Mouse (Mus musculus) kidney, postnatal 0 days (tissue): ENCODE measurements at regions not wholly inside any gene's neighbourhood (a gene's known extent, or its start where the extent isn't known, plus 50 kb on each side); places are given as distances from the start of the nearest gene placed in this dataset.

Source experiments
- ATAC-seq: fragments of 200-750 bp; cut with Nextera tagmentation; replicated peaks from 2 replicates; pipeline ENCODE4 v1.8.0; 2017; ENCODE audit warnings: low read depth, moderate number of reproducible peaks, moderate TSS enrichment, moderate library complexity; ENCODE audit not compliant: low FRiP score
- DNase-seq: peaks from one replicate; pipeline ENCODE4 v3.0.0-alpha.2; 2016; ENCODE audit warnings: low spot score
- H3K27ac ChIP-seq: fragments of 300-500 bp; sonication (generic); 2 replicates; pipeline ENCODE4 v1.5.1; 2014; ENCODE audit warnings: mild to moderate bottlenecking
- H3K27me3 ChIP-seq: fragments of 300-500 bp; sonication (generic); 2 replicates; pipeline ENCODE4 v1.6.1; 2014; ENCODE audit warnings: low read length, mixed read lengths; ENCODE audit not compliant: insufficient read depth
- H3K36me3 ChIP-seq: fragments of 300-500 bp; sonication (generic); 2 replicates; pipeline ENCODE4 v1.6.1; 2014; ENCODE audit warnings: low read length, mixed read lengths; ENCODE audit not compliant: insufficient read depth
- H3K4me1 ChIP-seq: fragments of 300-500 bp; sonication (generic); replicated peaks from 2 replicates; pipeline ENCODE4 v1.6.1; 2014; ENCODE audit warnings: antibody characterized with exemption, low read length, mixed read lengths; ENCODE audit not compliant: insufficient read depth
- H3K4me2 ChIP-seq: fragments of 300-500 bp; sonication (generic); 2 replicates; pipeline ENCODE4 v1.6.1; 2014; ENCODE audit warnings: mild to moderate bottlenecking, low read length, moderate library complexity, mixed read lengths
- H3K4me3 ChIP-seq: fragments of 300-500 bp; sonication (generic); replicated peaks from 2 replicates; pipeline ENCODE4 v1.5.1; 2014; ENCODE audit warnings: low read depth, low read length
- H3K9ac ChIP-seq: fragments of 300-500 bp; sonication (generic); 2 replicates; pipeline ENCODE4 v1.6.1; 2014; ENCODE audit warnings: low read depth, low read length
- H3K9me3 ChIP-seq: fragments of 300-500 bp; sonication (generic); replicated peaks from 2 replicates; pipeline ENCODE4 v1.6.1; 2016; ENCODE audit warnings: low read length, inconsistent platforms, mixed read lengths
- CTCF ChIP-seq: IDR thresholded peaks from 2 replicates; pipeline ENCODE4 v1.5.1; 2016; ENCODE audit warnings: antibody characterized with exemption, low read depth, mild to moderate bottlenecking, moderate library complexity
- WGBS: fragments of 180-500 bp; shearing (Covaris S2); extraction: QIAGEN DNeasy Blood & Tissue Kit; methylation state at CpG from one replicate; pipeline ENCODE4 v1.1.7; 2014; 5-methylcytosine and 5-hydroxymethylcytosine counted together

DNA sequence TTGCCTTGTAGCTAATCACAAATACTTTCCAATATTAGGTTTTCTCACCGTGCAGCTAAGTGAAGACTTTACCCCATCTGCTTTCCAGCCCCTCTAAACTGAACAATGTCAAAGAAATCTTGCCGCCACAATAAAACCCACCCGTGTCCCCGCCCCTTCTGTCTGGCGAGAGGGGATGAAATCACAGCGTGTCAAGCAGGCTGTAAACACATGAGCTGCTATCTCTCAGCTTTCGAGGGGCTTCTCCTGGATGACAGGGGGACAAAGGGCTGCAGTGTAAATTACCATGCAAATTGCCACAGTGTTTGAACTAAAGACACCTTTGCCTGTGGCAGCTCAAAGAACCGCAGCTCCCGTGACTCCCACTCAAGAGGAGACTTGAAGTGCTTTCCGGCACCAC, 134.3 kb downstream of the Slc4a3 start:
- peak; percentile 16 for DNase-seq
- no peak for TF ChIP-seq CTCF
- no peaks in the 10 kb centered on the region for H3K36me3 ChIP-seq
- WGBS: 10% methylated on average over 10 of the region's 10 CpGs
- no peak for ATAC-seq
- H3K4me1 ChIP-seq: no peaks in the 10 kb centered on the region
- H3K27ac ChIP-seq: no peak overlapping the region
- H3K27me3 ChIP-seq: no peaks in the 10 kb centered on the region
- H3K9me3 ChIP-seq: no peaks in the 10 kb centered on the region
- H3K4me2 ChIP-seq: no peak overlapping the region
- H3K9ac ChIP-seq: no peak overlapping the region
- no peak overlapping the region for H3K4me3 ChIP-seq

DNA sequence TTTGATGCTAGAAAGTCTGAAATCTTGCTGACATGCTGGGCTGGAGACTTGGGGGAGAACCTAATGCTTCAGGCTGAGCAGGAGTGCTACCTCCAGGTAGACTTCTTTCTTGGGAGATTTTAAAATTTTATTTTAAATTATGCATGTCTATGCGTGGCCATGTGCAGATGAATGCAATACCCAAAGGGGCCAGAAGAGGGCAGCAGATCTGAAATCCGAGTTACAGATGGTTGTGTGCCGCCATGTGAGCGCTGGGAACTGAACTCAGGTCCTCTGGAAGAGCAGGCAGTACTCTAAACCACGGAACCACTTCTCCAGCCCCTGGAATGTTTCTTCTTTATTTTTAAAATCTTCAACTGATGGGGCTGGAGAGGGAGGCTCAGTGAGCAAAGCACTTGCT, 135.8 kb downstream of the Slc4a3 start:
- 96% methylated on average over 5 of the region's 5 CpGs for WGBS

DNA sequence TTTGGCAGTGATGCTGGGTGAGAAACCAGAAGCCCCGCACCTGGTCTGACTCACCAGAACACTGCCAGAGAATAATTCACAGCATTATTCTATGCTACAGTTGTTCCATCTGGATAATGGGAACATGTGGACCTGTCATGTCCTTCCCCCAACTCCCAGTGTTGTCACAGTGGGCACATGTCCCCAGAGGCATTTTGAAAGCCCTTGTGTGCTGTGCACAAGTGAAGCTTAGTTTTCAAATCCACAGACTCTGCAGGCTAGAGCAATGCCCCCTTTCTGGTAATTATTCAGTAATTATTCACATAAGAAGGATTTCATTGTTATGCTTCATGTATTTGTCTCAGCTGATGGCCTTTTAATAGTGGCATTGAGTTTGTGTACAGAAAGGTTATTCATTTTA, 146.7 kb downstream of the Slc4a3 start:
- Histone ChIP-seq H3K9ac (no peak overlapping the region), H3K4me3 (no peak overlapping the region), H3K27ac (no peak overlapping the region), H3K27me3 (no peaks in the 10 kb centered on the region), H3K4me2 (no peak overlapping the region), H3K36me3 (no peaks in the 10 kb centered on the region), H3K4me1 (0 out of 2 replicates have a peak, but pooled peaks cover 3% of the 10 kb centered on the region), H3K9me3 (no peaks in the 10 kb centered on the region)
- ATAC-seq (no peak), DNase-seq (no peak)
- WGBS: 74% methylated on average over 1 of the region's 1 CpGs
- no peak for TF ChIP-seq CTCF

More for the DNA sequence above, 135.8 kb downstream of the Slc4a3 start:
- peak; percentile 20; the same call in 1 of the 2 replicates for TF ChIP-seq CTCF
- no peak overlapping the region for H3K4me3 ChIP-seq
- no peak overlapping the region for H3K9ac ChIP-seq
- H3K4me1 ChIP-seq: no peaks in the 10 kb centered on the region
- no peaks in the 10 kb centered on the region for H3K36me3 ChIP-seq
- no peaks in the 10 kb centered on the region for H3K9me3 ChIP-seq
- no peak overlapping the region for H3K27ac ChIP-seq
- no peak for ATAC-seq
- no peaks in the 10 kb centered on the region for H3K27me3 ChIP-seq
- H3K4me2 ChIP-seq: no peak overlapping the region
- no peak for DNase-seq

DNA sequence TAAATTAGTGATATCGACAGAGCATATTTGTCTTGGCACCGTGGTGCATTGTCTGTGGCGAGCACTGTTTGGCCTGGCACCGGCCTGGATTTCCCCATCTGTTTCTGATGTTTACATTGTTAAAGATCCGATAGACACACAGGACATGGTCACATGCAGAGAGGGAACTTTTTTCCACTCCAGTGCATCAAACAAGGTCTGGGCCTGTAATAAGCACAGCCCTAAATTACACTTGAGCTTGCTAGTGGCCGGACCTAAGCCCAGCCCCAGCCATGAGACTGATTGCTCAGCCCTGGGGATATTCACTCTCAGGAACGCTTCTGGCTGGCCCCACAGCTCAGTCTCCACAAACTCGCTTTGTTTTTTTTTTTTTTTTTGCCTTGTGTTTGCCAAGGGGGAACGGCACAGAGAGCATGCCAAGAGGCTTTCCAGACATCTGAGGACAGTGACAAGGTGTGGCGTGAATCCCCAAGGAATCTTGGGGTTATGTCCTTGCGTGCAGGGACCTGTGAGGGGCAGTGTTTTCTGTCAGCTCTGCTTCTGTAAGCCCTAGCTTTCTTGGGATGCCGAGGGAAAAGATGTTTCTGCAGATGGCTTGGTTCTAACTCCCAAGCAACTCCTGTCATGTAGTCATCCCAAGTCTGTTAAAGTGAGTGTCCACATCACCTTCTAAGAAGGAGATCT, 147.3 kb downstream of the Slc4a3 start:
- Histone ChIP-seq H3K9me3 (no peaks in the 10 kb centered on the region), H3K9ac (no peak overlapping the region), H3K27ac (no peak overlapping the region), H3K4me1 (0 out of 2 replicates have a peak, but pooled peaks cover 3% of the 10 kb centered on the region), H3K4me2 (no peak overlapping the region), H3K36me3 (no peaks in the 10 kb centered on the region), H3K27me3 (no peaks in the 10 kb centered on the region), H3K4me3 (no peak overlapping the region)
- DNase-seq (peak; percentile 55), ATAC-seq (no peak)
- peak; percentile 22; the same call in 1 of the 2 replicates for TF ChIP-seq CTCF
- whole genome bisulfite sequencing: 17% methylated on average over 11 of the region's 12 CpGs

DNA sequence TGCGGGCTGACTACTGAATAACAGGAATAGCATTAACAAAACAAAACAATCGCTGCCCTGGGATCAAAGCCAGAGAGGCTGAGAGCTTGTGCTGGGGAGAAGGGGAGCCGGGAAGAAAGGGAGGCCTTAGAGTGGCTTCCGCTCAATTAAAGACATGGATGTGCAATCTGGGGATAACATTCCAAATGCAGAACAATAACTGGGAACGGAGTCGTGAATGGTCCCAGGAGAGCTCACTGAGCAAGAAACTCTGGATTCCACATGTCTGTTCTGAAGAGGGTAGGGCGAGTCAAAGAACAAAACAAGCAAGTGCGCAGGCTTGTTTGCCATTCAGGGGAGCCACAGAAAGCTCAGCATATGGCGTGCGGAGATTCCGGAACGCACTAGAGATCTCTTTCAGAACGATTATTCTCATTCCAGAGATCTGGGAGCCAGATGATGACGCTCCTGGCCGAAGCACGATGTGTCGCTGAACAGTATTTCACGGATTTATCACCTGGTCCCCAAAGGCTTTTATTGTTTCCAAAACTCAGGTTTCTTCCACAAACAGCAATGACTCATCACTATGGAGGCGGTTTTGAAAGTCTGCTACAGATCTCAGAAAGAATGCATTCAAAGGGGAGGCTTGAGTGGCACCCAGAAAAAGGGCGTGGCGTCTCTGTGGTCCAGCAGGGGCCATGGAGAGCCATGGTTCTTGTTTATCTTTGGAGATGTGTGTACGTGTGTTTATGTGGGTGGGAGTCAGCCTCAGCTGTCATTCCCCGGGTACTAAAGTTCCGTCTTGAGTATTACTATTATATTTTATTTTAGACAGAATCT, 159.0 kb downstream of the Slc4a3 start:
- 23% methylated on average over 24 of the region's 24 CpGs for WGBS
- no peak for ATAC-seq
- DNase-seq: peak; percentile 52
- Histone ChIP-seq H3K27ac (no peak overlapping the region), H3K36me3 (no peaks in the 10 kb centered on the region), H3K9me3 (no peaks in the 10 kb centered on the region), H3K9ac (no peak overlapping the region), H3K27me3 (no peaks in the 10 kb centered on the region), H3K4me2 (peak overlapping the region; percentile 25), H3K4me3 (peak overlapping the region; percentile 2; the same call in 1 of the 2 replicates), H3K4me1 (0 out of 2 replicates have a peak, but pooled peaks cover 3% of the 10 kb centered on the region)
- TF ChIP-seq CTCF: no peak

DNA sequence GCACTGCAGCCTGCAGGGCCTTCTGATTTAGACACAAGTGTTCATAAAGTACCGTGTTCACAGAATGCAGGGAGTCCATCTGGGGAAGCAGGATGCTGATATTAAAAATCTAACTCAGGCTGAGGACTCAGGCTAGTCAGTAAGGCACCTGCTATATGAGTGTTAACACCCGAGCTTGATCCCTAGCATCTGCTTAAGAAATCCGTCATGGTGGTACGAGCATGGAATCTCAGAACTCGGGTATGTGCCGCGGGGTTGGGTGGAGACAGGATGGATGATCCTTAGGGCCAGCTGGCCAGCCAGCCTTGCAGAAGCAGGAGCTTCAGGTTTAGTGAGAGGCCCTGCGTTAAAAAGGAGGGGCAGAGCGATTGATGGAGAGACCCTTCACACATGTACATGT, 160.1 kb downstream of the Slc4a3 start:
- 51% methylated on average over 9 of the region's 9 CpGs for WGBS
- H3K4me1 ChIP-seq: 0 out of 2 replicates have a peak, but pooled peaks cover 3% of the 10 kb centered on the region
- ATAC-seq (peak; percentile 46; the same call in 1 of the 2 replicates), DNase-seq (peak; percentile 47)
- H3K9me3 ChIP-seq: no peaks in the 10 kb centered on the region
- H3K4me3 ChIP-seq: no peak overlapping the region
- H3K27ac ChIP-seq: no peak overlapping the region
- no peak for TF ChIP-seq CTCF
- no peak overlapping the region for H3K9ac ChIP-seq
- H3K36me3 ChIP-seq: no peaks in the 10 kb centered on the region
- H3K4me2 ChIP-seq: no peak overlapping the region
- no peaks in the 10 kb centered on the region for H3K27me3 ChIP-seq
